Mouse (Mus musculus) adrenal gland, postnatal 10 days (tissue): Measurements from ENCODE around the gene Gfpt2. TPM values are rescaled to one million over a fixed set of nuclear protein-coding genes. Genes with fewer than 3 reads are reported as not detected.
"Not testable (repeated sequence)": the region's sequence is repeated elsewhere in the genome, so short reads cannot be mapped to it uniquely, and the experiment has no call there.

Experiments used
- DNase-seq: peaks from one replicate; pipeline ENCODE4 v3.0.0; 2021; ENCODE audit warnings: mixed read lengths
- long read RNA-seq, 2 experiments: library from polyadenylated mRNA; stranded (forward); transcript quantifications; one replicate each; pipeline ENCODE4 v2.0.0; 2021
- total RNA-seq, 2 experiments: library from RNA; stranded (reverse); gene quantifications; 2 replicates each; pipeline ENCODE4 v1.2.3; 2021

Gfpt2 gene
- 1 to 10 TPM; 5.8 to 5.9 TPM for total RNA-seq
- long read RNA-seq, experiment 1, partial matches to known transcripts: 1 of 5 reads
- long read RNA-seq, experiment 1, other reads (novel, unspliced or antisense): 0 of 5 reads
- long read RNA-seq, experiment 2, partial matches to known transcripts: 0 of 5 reads
- long read RNA-seq, experiment 2, other reads (novel, unspliced or antisense): 2 of 5 reads

- peak; percentile 81 for DNase-seq
Observed at GRCm38 (mm10) chr11:49793619-49794341, at the start of gene Gfpt2. TSS of gene Gfpt2 (plus strand) at chr11:49794178.

DNA sequence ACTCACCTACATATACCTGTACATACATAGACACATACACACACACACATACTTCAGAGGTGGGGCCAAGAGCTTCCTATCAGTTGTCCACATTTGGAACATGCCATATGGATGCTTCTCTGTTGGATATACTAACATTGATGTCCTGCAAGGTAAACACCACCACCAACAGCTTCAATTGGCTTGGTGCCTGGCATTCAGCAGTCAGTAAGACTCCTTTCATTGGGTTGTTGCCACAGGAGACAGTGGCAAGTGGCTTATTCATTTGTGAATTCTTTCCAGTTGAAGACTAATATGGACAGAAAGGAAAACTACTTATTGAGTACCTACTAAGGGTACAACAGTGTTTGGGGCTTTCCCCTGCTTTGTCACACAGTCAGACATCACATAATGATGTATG, 49.0 kb upstream of the Gfpt2 start:
- DNase-seq: no peak

GRCm38 (mm10) chr11:49745839-49746238, 48.1 kb upstream of the Gfpt2 start:
- DNase-seq: no peak

DNA sequence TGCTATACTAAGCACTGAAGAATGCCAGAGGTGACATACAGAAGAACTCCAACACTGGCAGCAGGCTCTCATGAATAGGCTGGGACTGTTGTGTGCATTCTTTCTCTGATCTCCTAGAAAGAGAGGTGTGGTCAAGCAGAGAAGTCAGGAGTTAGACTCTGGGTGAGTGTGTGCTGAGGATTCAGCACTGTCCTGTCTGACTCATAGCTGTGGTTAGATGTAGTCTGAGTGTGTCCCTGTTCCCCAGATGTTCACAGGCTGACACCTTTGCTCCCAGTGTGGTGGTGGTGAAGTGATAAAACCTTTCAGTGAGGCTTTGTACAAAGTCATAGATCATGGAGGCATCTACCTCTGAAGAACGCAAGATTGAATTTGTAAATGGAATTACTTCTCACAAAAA, 47.2 kb upstream of the Gfpt2 start:
- DNase-seq: no peak

DNA sequence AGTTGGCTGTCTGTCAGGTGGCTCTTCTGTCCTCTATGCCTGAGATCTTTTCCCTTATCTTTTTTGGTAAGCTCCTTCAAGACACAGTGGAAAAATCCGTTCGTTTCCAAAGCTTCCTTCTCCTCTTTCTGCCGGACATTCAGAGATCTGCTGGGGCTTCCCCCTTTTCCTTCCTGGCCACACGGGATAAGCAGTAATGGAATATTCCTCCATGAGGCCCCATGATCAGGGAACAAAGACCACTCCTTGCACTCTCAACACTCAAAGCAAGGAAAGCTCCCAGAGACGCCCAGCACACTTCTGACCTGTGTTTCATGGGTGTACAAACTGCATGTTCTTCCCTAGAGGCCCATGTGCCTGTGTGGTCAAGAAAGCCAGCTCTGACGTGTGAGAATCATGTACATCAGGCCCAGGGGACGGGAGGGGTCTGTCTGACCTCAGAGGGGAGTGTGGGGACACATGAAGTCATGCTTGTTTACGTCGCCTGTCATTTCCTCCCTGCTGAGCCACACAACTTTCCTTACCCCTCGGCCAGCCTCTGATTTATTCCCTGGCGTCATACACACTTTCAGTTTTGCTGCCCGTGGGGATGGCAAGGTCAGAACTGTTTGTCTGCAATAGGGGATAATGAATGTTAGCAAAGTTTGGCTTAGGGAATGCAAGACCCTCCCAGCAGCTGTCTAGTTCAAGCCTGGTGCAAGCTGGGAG, 38.9 kb upstream of the Gfpt2 start:
- peak; percentile 62 for DNase-seq

DNA sequence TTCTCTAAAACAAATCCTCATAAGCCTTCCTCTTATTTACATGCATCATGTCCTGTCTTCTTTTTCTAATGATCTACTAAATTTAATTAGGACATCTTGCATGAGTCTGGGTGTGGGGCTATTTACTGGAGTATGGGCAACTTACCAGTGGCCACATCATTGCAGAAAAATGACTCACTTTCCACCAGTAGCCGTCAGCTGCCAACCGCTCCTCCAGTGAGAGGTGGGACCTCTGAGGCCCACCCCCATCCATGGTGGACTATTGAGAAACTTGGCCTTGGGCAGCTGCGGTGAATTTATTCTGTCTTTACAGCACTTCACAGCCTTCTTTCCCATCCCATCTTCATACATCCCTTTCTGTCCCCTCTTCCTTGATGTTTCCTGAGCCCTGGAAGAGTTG, 35.9 kb upstream of the Gfpt2 start:
- no peak for DNase-seq

DNA sequence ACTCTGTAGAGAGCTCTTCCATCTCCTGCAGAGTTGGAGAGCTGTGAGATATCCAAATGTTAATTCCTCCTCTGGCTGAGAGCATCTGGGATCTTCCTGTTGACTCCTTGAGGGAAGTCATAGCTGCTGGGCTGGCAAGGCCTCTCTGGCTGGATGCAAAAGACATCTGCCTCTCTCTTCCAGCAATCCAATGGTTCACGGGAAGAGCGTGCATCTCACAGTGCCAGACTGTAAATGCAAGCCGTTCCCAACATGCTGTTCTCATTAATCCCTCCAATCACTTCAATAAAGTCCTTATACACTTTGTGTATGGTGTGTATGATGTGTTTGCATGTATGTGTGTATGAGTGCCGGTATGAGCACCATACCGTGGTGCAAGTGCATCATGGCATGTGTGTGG, 32.8 kb upstream of the Gfpt2 start:
- no peak for DNase-seq

GRCm38 (mm10) chr11:49763555-49763954, 30.4 kb upstream of the Gfpt2 start:
- DNase-seq: no peak

- no peak for DNase-seq
Observed at GRCm38 (mm10) chr11:49764023-49764422, 30.0 kb upstream of the Gfpt2 start.

DNA sequence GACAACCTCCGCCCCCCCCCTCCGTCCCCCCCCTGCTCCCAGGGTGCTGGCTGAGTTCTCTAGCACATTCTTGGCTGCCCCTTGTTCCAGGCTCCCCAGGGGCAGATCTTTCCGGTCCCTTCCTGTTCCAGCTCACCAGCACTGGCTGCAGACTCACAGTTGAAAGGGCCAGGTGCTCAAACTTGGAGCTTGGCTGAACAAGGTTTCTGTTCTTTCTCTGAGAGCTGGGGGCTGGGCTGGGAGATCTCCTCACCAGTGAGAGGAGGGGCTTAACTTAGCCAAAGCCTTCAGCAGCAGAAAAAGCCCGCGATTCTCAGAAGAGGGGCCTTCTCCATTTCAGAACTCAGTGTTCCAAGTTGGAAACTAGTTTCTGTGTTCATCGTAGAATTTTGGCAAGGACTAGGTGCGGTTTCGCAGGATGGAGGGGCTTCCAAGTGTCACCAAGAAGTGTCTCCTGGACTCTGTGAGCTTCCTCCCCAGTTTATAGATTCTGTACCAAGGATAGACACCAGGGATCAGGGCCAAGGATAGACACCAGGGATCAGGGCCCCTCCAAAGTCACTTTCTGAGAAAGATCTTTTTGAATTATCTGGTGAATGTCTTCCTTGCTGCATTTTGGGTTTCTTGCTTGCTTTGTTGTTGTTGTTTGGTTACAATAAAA, 29.2 kb upstream of the Gfpt2 start:
- DNase-seq: peak; percentile 68

- DNase-seq: no peak
Observed at GRCm38 (mm10) chr11:49765377-49766136, 28.4 kb upstream of the Gfpt2 start.

DNA sequence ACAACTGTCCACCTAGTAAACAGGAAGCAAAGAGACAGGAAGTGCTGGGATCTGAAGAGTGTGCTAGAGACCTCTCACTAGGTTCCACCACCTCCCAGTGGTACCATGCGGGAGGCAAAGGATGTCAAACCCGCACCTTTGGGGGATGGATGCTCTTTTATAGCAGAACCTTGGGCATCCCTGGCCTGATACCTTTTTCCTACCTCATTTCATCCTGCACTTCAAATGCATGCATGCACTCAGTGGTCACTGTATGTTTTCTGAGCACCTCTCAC, 27.9 kb upstream of the Gfpt2 start:
- DNase-seq: no peak

DNA sequence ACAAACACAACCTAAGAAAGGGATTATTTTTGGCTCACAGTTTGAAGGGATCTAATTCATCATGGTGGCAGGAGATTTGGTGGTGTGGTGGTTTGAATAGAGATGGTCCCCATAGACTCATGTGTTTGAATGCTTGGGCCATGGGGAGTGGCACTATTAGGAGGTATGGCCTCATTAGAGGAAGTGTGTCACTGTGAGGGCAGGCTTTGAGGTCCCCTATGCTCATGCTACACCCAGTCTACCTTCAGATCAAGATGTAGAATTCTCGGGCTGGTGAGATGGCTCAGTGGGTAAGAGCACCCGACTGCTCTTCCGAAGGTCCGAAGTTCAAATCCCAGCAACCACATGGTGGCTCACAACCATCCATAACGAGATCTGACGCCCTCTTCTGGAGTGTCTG, 26.5 kb upstream of the Gfpt2 start:
- DNase-seq: not testable (repeated sequence)

- no peak for DNase-seq
Observed at GRCm38 (mm10) chr11:49768781-49769180, 25.2 kb upstream of the Gfpt2 start.

- no peak for DNase-seq
Observed at GRCm38 (mm10) chr11:49770676-49771550, 23.1 kb upstream of the Gfpt2 start.

- DNase-seq: no peak
Observed at GRCm38 (mm10) chr11:49772251-49772650, 21.7 kb upstream of the Gfpt2 start.

- no peak for DNase-seq
Observed at GRCm38 (mm10) chr11:49774894-49775293, 19.1 kb upstream of the Gfpt2 start.

DNA sequence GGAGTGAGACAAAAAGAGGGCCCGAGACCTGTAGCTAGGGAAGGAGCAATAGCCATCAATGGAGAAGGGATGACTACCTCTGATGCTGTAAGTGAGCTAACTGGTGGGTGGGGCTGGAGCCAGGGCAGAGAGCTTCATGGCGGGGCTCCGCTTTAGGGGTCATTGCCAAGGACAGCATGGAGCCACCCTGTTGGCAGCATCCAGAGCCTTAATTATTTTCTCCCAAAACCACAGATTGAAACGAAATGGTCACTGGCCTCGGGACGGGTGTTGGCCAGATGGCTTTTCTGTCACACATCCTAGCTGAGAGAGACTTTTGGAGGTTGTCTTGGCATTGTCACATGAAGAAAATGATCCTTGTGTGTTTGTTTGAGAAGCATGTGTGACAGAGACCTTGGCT, 15.1 kb upstream of the Gfpt2 start:
- no peak for DNase-seq

- no peak for DNase-seq
Observed at GRCm38 (mm10) chr11:49780161-49780817, 13.7 kb upstream of the Gfpt2 start.

GRCm38 (mm10) chr11:49781833-49782399, 12.1 kb upstream of the Gfpt2 start:
- DNase-seq: no peak

DNA sequence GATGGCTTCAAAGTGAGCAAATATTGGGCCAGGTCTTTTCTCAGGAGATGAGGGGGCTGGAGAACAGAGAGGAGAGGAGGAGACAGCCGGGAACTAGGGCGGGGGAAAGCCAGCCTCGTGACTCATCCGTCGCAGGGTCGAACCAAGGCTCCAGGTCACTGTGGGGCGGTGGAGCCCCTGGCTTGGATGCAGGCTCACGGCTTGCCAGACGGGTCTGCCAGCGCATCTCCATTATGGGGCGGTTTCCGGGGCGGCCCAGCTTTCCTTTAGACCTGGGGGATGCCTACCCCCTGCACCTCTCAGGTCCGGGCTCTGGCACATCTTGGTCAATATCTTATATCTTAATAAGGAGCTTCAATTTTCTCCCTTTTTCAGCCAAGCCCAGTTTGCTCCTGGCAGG, 847 bp upstream of the Gfpt2 start:
- peak; percentile 25 for DNase-seq
